Mouse (Mus musculus) embryonic fibroblast, embryonic 13.5 days (primary cell): ENCODE measurements around the gene Cox15.

Experiments
- CTCF ChIP-seq: IDR thresholded peaks from 2 replicates; pipeline ENCODE4 v1.5.1; 2011; ENCODE audit warnings: mild to moderate bottlenecking, control low read depth, low read length, moderate library complexity, borderline replicate concordance; ENCODE audit not compliant: insufficient read depth
- POLR2A ChIP-seq: IDR thresholded peaks from 2 replicates; pipeline ENCODE4 v1.6.1; 2011; ENCODE audit warnings: low read depth, mild to moderate bottlenecking, control low read depth, low read length, moderate library complexity

GRCm38 (mm10) chr19:43743401-43743800 is 9.4 kb downstream of the Cox15 start:
- TF ChIP-seq POLR2A (no peak), CTCF (no peak)
